Mouse (Mus musculus): ENCODE measurements around the gene Coa5.
A peak's percentile ranks its signal among the peaks of the same experiment; 100 is the strongest.

Coa5 gene

GRCm38 (mm10) chr1:37430297-37430840, 466 bp upstream of the Coa5 start:
- peak; percentile 62 for DNase-seq (ENCODE audit: low spot score)

GRCm38 (mm10) chr1:37428911-37429310, 992 bp downstream of the Coa5 start:
- DNase-seq (ENCODE audit: low spot score) = peak; percentile 25

GRCm38 (mm10) chr1:37427144-37427875, 2.6 kb downstream of the Coa5 start:
- DNase-seq (ENCODE audit: low spot score) = no peak

GRCm38 (mm10) chr1:37419420-37419819, 10.5 kb downstream of the Coa5 start:
- peak; percentile 33 for DNase-seq (ENCODE audit: low spot score)

- no peak for DNase-seq (ENCODE audit: low spot score)
Observed at GRCm38 (mm10) chr1:37415394-37415793, 14.5 kb downstream of the Coa5 start.

GRCm38 (mm10) chr1:37409647-37410046, 20.3 kb downstream of the Coa5 start:
- DNase-seq (ENCODE audit: low spot score) = peak; percentile 77

- no peak for DNase-seq (ENCODE audit: low spot score)
Observed at GRCm38 (mm10) chr1:37408678-37409077, 21.2 kb downstream of the Coa5 start.

- no peak for DNase-seq (ENCODE audit: low spot score)
Observed at GRCm38 (mm10) chr1:37408059-37408458, 21.8 kb downstream of the Coa5 start.

- DNase-seq (ENCODE audit: low spot score) = no peak
Observed at GRCm38 (mm10) chr1:37407228-37407627, 22.7 kb downstream of the Coa5 start.

GRCm38 (mm10) chr1:37405137-37405536, 24.8 kb downstream of the Coa5 start:
- DNase-seq (ENCODE audit: low spot score) = no peak

GRCm38 (mm10) chr1:37401687-37402086, 28.2 kb downstream of the Coa5 start:
- DNase-seq (ENCODE audit: low spot score) = peak; percentile 72

- DNase-seq (ENCODE audit: low spot score) = no peak
Observed at GRCm38 (mm10) chr1:37399734-37400133, 30.2 kb downstream of the Coa5 start.

- DNase-seq (ENCODE audit: low spot score) = no peak
Observed at GRCm38 (mm10) chr1:37398961-37399360, 30.9 kb downstream of the Coa5 start.

- DNase-seq (ENCODE audit: low spot score) = no peak
Observed at GRCm38 (mm10) chr1:37396481-37396880, 33.4 kb downstream of the Coa5 start.

- DNase-seq (ENCODE audit: low spot score) = peak; percentile 43
Observed at GRCm38 (mm10) chr1:37393174-37393573, 36.7 kb downstream of the Coa5 start.

- peak; percentile 46 for DNase-seq (ENCODE audit: low spot score)
Observed at GRCm38 (mm10) chr1:37386448-37386971, 43.4 kb downstream of the Coa5 start.

GRCm38 (mm10) chr1:37384304-37384703, 45.6 kb downstream of the Coa5 start:
- DNase-seq (ENCODE audit: low spot score) = peak; percentile 79

- no peak for DNase-seq (ENCODE audit: low spot score)
Observed at GRCm38 (mm10) chr1:37380913-37381312, 49.0 kb downstream of the Coa5 start.

GRCm38 (mm10) chr1:37379536-37379935, 50.4 kb downstream of the Coa5 start:
- no peak for DNase-seq (ENCODE audit: low spot score)

- no peak for DNase-seq (ENCODE audit: low spot score)
Observed at GRCm38 (mm10) chr1:37378095-37378494, 51.8 kb downstream of the Coa5 start.

- no peak for DNase-seq (ENCODE audit: low spot score)
Observed at GRCm38 (mm10) chr1:37376751-37377150, 53.2 kb downstream of the Coa5 start.

- DNase-seq (ENCODE audit: low spot score) = no peak
Observed at GRCm38 (mm10) chr1:37376177-37376576, 53.7 kb downstream of the Coa5 start.

- no peak for DNase-seq (ENCODE audit: low spot score)
Observed at GRCm38 (mm10) chr1:37368768-37369385, 61.0 kb downstream of the Coa5 start.
